ENCODE assay signal across 14 mouse cellular contexts in the genomic region with DNA sequence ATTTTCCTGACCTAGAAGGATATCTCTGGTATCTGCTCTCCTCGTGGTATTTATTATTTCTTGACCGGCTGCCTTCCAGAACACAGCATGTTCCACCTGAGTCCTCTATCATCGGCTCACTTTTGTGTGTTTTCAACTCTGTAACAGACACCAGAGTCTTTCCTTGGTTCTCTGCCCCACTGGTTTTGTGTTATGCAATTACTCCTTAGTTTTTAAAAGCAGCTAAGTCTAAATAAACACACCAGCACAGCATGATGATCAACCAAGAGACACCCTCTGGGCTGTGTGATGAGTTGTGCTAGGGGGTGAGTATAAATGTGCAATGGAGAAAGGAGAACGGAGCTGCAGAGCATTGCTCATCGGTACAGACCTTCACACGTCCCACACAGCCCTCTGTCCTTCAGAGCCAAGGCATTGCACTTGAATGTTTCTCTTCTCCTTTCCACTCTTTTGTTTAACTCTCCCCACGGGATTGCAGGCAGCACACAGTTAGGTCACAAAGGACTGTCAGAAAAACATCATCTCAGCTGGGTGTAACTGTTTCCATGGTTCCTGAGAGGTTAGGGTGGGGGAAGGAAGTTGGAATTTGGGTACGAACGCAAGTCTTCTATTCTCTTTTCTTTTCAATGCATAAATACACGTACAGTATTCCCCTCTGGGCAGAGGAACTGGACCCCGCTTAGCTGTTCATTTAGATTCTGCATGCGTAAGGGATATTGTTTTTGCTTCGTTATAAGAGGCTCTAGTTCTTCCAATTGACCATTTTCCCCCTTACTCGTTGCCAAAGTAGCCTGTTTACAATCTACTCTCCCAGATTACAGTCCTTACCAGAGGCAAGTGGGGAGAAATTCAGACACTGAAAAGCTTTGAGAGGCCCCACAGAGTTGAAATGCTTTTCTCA. TPM values are rescaled to one million over a fixed set of nuclear protein-coding genes. Genes with fewer than 3 reads are reported as not detected.
A peak's percentile ranks its signal among the peaks of the same experiment; 100 is the strongest.
DNase-seq lines count a peak whose midpoint lies in the region; ATAC-seq and TF ChIP-seq lines count a peak whose summit lies in the region.
"Had no signal": no experiment of that assay in that cellular context is flagged by ENCODE, and none has a peak within 500 bp of the region (broad histone marks: within the 10 kb centered on the region; RNA-seq: fewer than 3 reads in every experiment).

No protein-coding gene starts in this region.

- in situ Hi-C loops in CH12.LX (cut with MboI; ENCODE audit: low pct_ligation_motif_present, low pct_unique_long_range_greater_than_20kb, low sequenced_read_pairs): no loop called here

- peaks cover 34% of the 10 kb centered on the region for H3K27me3 ChIP-seq in forebrain, embryonic 10.5 days (ENCODE audit: poor library complexity, severe bottlenecking)
- H3K27me3 ChIP-seq in forebrain, embryonic 11.5 days (ENCODE audit: control insufficient read depth, insufficient read depth, low read length): no peaks in the 10 kb centered on the region; the same call in 1 of the 2 replicates
- H3K27me3 ChIP-seq in CH12.LX (replicated peaks): no peaks in the 10 kb centered on the region
- H3K27me3 ChIP-seq in forebrain, embryonic 16.5 days (replicated peaks; ENCODE audit: control insufficient read depth, insufficient read depth, low read length): no peaks in the 10 kb centered on the region
- H3K27me3 ChIP-seq in midbrain, embryonic 10.5 days (ENCODE audit: low read depth, poor library complexity, severe bottlenecking): 0 out of 2 replicates have a peak, but pooled peaks cover 4% of the 10 kb centered on the region

- no peaks in the 10 kb centered on the region for H3K9me3 ChIP-seq in forebrain, embryonic 10.5 days
- no peaks in the 10 kb centered on the region for H3K9me3 ChIP-seq in forebrain, embryonic 11.5 days (ENCODE audit: control insufficient read depth, low read length)
- no peaks in the 10 kb centered on the region for H3K9me3 ChIP-seq in CH12.LX (replicated peaks; ENCODE audit: low read length)
- H3K9me3 ChIP-seq in forebrain, embryonic 16.5 days (ENCODE audit: control insufficient read depth, low read length): no peaks in the 10 kb centered on the region
- no peaks in the 10 kb centered on the region for H3K9me3 ChIP-seq in midbrain, embryonic 10.5 days (replicated peaks)
- H3K9me3 ChIP-seq: G1E; heart, embryonic 10.5 days had no signal

- ATAC-seq in forebrain, embryonic 11.5 days (replicated peaks; ENCODE audit: low FRiP score): no peak
- peak; percentile 36; the same call in 1 of the 2 replicates for ATAC-seq in forebrain, embryonic 16.5 days
- no peak for ATAC-seq in inflammation-experienced regulatory T-cells, adult 6 months

- TF ChIP-seq EP300 in CH12.LX (IDR thresholded peaks at IDR 0.05; ENCODE audit: low read length): no peak; the same call in 1 of the 2 replicates

- TF ChIP-seq RAD21 in CH12.LX (IDR thresholded peaks at IDR 0.05; ENCODE audit: low read depth, low read length): no peak

- dilution Hi-C loops in CH12.LX (cut with MboI; ENCODE audit: extremely low pct_ligation_motif_present, extremely low pct_unique_long_range_greater_than_20kb, low sequenced_read_pairs): no loop called here

- 69% methylated on average over 14 of the region's 14 CpGs for WGBS in forebrain, embryonic 10.5 days
- WGBS in forebrain, embryonic 11.5 days: 49% methylated on average over 14 of the region's 14 CpGs
- WGBS in forebrain, embryonic 16.5 days: 26% methylated on average over 14 of the region's 14 CpGs
- whole genome bisulfite sequencing in midbrain, embryonic 10.5 days: 72% methylated on average over 14 of the region's 14 CpGs

- DNase-seq in forebrain, embryonic 10.5 days (ENCODE audit: extremely low spot score, low spot score): no peak
- DNase-seq in forebrain, embryonic 11.5 days (ENCODE audit: low spot score): no peak
- DNase-seq in CH12.LX (ENCODE audit: extremely low read depth): peak; percentile 63
- no peak for DNase-seq in midbrain, embryonic 10.5 days (ENCODE audit: low spot score)
- no peak for DNase-seq in layer of hippocampus, adult 9-11 months
- DNase-seq in urinary bladder, postnatal 36 days (ENCODE audit: low spot score in 2 of 2): no peak
- DNase-seq: adrenal gland, adult 2 months; cerebellum, adult 11-12 months; kidney, postnatal 14 days had no signal

- no peak for TF ChIP-seq POLR2A in CH12.LX (IDR thresholded peaks at IDR 0.05; ENCODE audit: low read depth, low read length)

- no peak overlapping the region for H3K4me3 ChIP-seq in forebrain, embryonic 10.5 days
- no peak overlapping the region for H3K4me3 ChIP-seq in forebrain, embryonic 11.5 days (ENCODE audit: low read depth, low read length)
- H3K4me3 ChIP-seq in CH12.LX (replicated peaks in 1 of 3; ENCODE audit: low read depth in 2 of 3, low read length in 2 of 3, poor library complexity in 1 of 3): no peak overlapping the region
- no peak overlapping the region for H3K4me3 ChIP-seq in forebrain, embryonic 16.5 days (replicated peaks; ENCODE audit: low read length)
- no peak overlapping the region for H3K4me3 ChIP-seq in midbrain, embryonic 10.5 days
- H3K4me3 ChIP-seq: heart, embryonic 10.5 days had no signal

- no peak overlapping the region for H3K4me2 ChIP-seq in forebrain, embryonic 11.5 days (ENCODE audit: low read depth, low read length, severe bottlenecking)
- no peak overlapping the region; the same call in 1 of the 2 replicates for H3K4me2 ChIP-seq in CH12.LX (ENCODE audit: insufficient read depth, low read depth, poor library complexity, severe bottlenecking)
- H3K4me2 ChIP-seq in forebrain, embryonic 16.5 days (ENCODE audit: low read length): peak overlapping the region; percentile 30
- H3K4me2 ChIP-seq: lung, embryonic 14.5 days had no signal

- H3K79me2 ChIP-seq in CH12.LX (replicated peaks; ENCODE audit: control insufficient read depth, extremely low read depth, insufficient read depth, poor library complexity, severe bottlenecking): peaks cover 2% of the 10 kb centered on the region

- H3K27ac ChIP-seq in forebrain, embryonic 10.5 days: peak overlapping the region; percentile 48; the same call in 1 of the 2 replicates
- H3K27ac ChIP-seq in forebrain, embryonic 11.5 days (ENCODE audit: low read depth, low read length): no peak overlapping the region
- H3K27ac ChIP-seq in CH12.LX (ENCODE audit: insufficient read depth, low read depth): peak overlapping the region; percentile 24; the same call in 1 of the 2 replicates
- no peak overlapping the region for H3K27ac ChIP-seq in forebrain, embryonic 16.5 days (ENCODE audit: low read length)
- peak overlapping the region; percentile 39 for H3K27ac ChIP-seq in midbrain, embryonic 10.5 days (replicated peaks)
- H3K27ac ChIP-seq: heart, embryonic 10.5 days had no signal

- no peak overlapping the region for H3K9ac ChIP-seq in forebrain, embryonic 11.5 days (ENCODE audit: low read length)
- no peak overlapping the region for H3K9ac ChIP-seq in CH12.LX (ENCODE audit: insufficient read depth, low read depth)
- H3K9ac ChIP-seq in forebrain, embryonic 16.5 days (replicated peaks; ENCODE audit: low read depth, low read length): no peak overlapping the region
- H3K9ac ChIP-seq: lung, embryonic 14.5 days had no signal

- TF ChIP-seq CTCF in CH12.LX (conservative IDR thresholded peaks at IDR 0.05 in 1 of 2, IDR thresholded peaks at IDR 0.05 in 1 of 2; ENCODE audit: low read depth in 2 of 2, low read length in 2 of 2): no peak

- peaks cover 4% of the 10 kb centered on the region for H3K36me3 ChIP-seq in forebrain, embryonic 10.5 days (replicated peaks)
- no peaks in the 10 kb centered on the region for H3K36me3 ChIP-seq in forebrain, embryonic 11.5 days (ENCODE audit: control insufficient read depth, insufficient read depth, low read length)
- H3K36me3 ChIP-seq in CH12.LX (replicated peaks in 1 of 2; ENCODE audit: control insufficient read depth in 1 of 2, insufficient read depth in 1 of 2, low read length in 1 of 2): peaks cover 32 to 42% of the 10 kb centered on the region in 2 experiments
- no peaks in the 10 kb centered on the region for H3K36me3 ChIP-seq in forebrain, embryonic 16.5 days (ENCODE audit: control insufficient read depth, insufficient read depth)
- H3K36me3 ChIP-seq in midbrain, embryonic 10.5 days: peaks cover 2% of the 10 kb centered on the region; the same call in 1 of the 2 replicates
- H3K36me3 ChIP-seq: G1E; heart, embryonic 10.5 days had no signal

- peaks cover 17% of the 10 kb centered on the region for H3K4me1 ChIP-seq in forebrain, embryonic 10.5 days
- H3K4me1 ChIP-seq in forebrain, embryonic 11.5 days (replicated peaks; ENCODE audit: control insufficient read depth, insufficient read depth, low read length): no peaks in the 10 kb centered on the region
- peaks cover 16 to 59% of the 10 kb centered on the region in 2 experiments for H3K4me1 ChIP-seq in CH12.LX (ENCODE audit: control insufficient read depth in 1 of 2, insufficient read depth in 2 of 2)
- H3K4me1 ChIP-seq in forebrain, embryonic 16.5 days (replicated peaks; ENCODE audit: control insufficient read depth, insufficient read depth, low read length): peaks cover 14% of the 10 kb centered on the region
- H3K4me1 ChIP-seq in midbrain, embryonic 10.5 days: peaks cover 16% of the 10 kb centered on the region
- H3K4me1 ChIP-seq: heart, embryonic 10.5 days had no signal

TF ChIP-seq in CH12.LX, 34 proteins besides CTCF, POLR2A, EP300 and RAD21:
- TF ChIP-seq CHD2 (IDR thresholded peaks at IDR 0.05; ENCODE audit: low read length) (no peak), ETS1 (conservative IDR thresholded peaks at IDR 0.05; ENCODE audit: low read depth, low read length) (0 out of 2 replicates have a peak, but pooled peaks have one; percentile 25), MAX (IDR thresholded peaks at IDR 0.05; ENCODE audit: low read length) (no peak)

RNA-seq across cellular contexts. Expression of gene Cd83, which starts 22.0 kb away (rescaled TPM):
- 3.5 and 3.8 TPM in 2 replicates for polyA plus RNA-seq in forebrain, embryonic 10.5 days (2016; fragmentation: Nextera tagmentation; extraction: Ambion mirVana)
- 4.0 and 5.1 TPM in 2 replicates for polyA plus RNA-seq in forebrain, embryonic 11.5 days (2014; fragmentation: Nextera tagmentation; extraction: Ambion mirVana)
- total RNA-seq in CH12.LX (2012; rRNA removed) (103 and 129 TPM in 2 replicates), CH12.LX (2014; rRNA removed) (298 and 307 TPM in 2 replicates)
- polyA plus RNA-seq in CH12.LX (2012; ENCODE audit: insufficient read length, low read depth): 106 and 109 TPM in 2 replicates
- polyA plus RNA-seq in forebrain, embryonic 16.5 days (2015; fragmentation: Nextera tagmentation; extraction: Ambion mirVana): 5.5 and 7.8 TPM in 2 replicates
- polyA plus RNA-seq in midbrain, embryonic 10.5 days (2016; fragmentation: Nextera tagmentation; extraction: Ambion mirVana): 4.7 and 4.9 TPM in 2 replicates
- polyA plus RNA-seq in inflammation-experienced regulatory T-cells, adult 6 months (2017; shearing (Covaris generic)): 100 to 1,000 TPM; 115 to 333 (median 260) TPM
- polyA plus RNA-seq: G1E had no signal

Comparison
In these comparisons a context has a peak if more than half of its experiments do, and no peak if none do; other contexts are left out.
1. H3K27ac ChIP-seq: peak in forebrain, embryonic 10.5 days (single experiment), CH12.LX (single experiment) and midbrain, embryonic 10.5 days (single experiment); none in forebrain, embryonic 11.5 days (single experiment) and forebrain, embryonic 16.5 days (single experiment).
2. RNA of gene Cd83, which starts 22.0 kb away (polyA plus RNA-seq): 115 to 333 TPM in inflammation-experienced regulatory T-cells, adult 6 months and 106 to 109 TPM in CH12.LX; 5.5 to 7.8 TPM in forebrain, embryonic 16.5 days, 4.7 to 4.9 TPM in midbrain, embryonic 10.5 days, 4.0 to 5.1 TPM in forebrain, embryonic 11.5 days and 3.5 to 3.8 TPM in forebrain, embryonic 10.5 days; every median in the first group is over 10 times any median in the second.